Mouse (Mus musculus): ENCODE data around the gene Susd1.

GRCm38 (mm10) chr4:59382131-59382530, 56.3 kb downstream of the Susd1 start:
- TF ChIP-seq POLR2A (IDR thresholded peaks at IDR 0.05; ENCODE audit: insufficient read depth, low read length) = no peak
- peak; percentile 25 for TF ChIP-seq CTCF (IDR thresholded peaks at IDR 0.05; ENCODE audit: low read depth, low read length)
